Mouse (Mus musculus) myocyte (in vitro differentiated cells): ENCODE measurements around the gene Myo7a.

ENCODE experiments used
- CEBPB ChIP-seq: IDR thresholded peaks from 2 replicates; pipeline ENCODE4 v1.6.1; 2011; ENCODE audit warnings: mild to moderate bottlenecking, moderate library complexity; ENCODE audit not compliant: poor library complexity, insufficient read depth, severe bottlenecking
- E2F4 ChIP-seq: IDR thresholded peaks from one replicate; pipeline ENCODE4 v1.6.1; 2011; ENCODE audit warnings: mild to moderate bottlenecking, control low read depth, moderate library complexity; ENCODE audit not compliant: insufficient read depth
- MAX ChIP-seq: IDR thresholded peaks from one replicate; pipeline ENCODE4 v1.6.1; 2011; ENCODE audit warnings: low read depth, mild to moderate bottlenecking, control low read depth
- MYOD1 ChIP-seq, 3 experiments: IDR thresholded peaks; one replicate each; pipeline ENCODE4 v1.6.1; 2011; ENCODE audit warnings: control low read depth in 2 of 3, low read depth in 2 of 3, mild to moderate bottlenecking in 2 of 3, moderate library complexity in 1 of 3; ENCODE audit not compliant: insufficient read length in 2 of 3, control insufficient read depth in 1 of 3
- MYOG ChIP-seq, 3 experiments: IDR thresholded peaks; one replicate each; pipeline ENCODE4 v1.6.1; 2011; ENCODE audit warnings: control low read depth in 2 of 3, low read depth in 2 of 3, mild to moderate bottlenecking in 2 of 3; ENCODE audit not compliant: insufficient read length in 2 of 3, control insufficient read depth in 1 of 3, insufficient read depth in 1 of 3
- POLR2A ChIP-seq: IDR thresholded peaks from one replicate; pipeline ENCODE4 v1.6.1; 2011; ENCODE audit warnings: low read depth, mild to moderate bottlenecking, control low read depth, moderate library complexity; ENCODE audit not compliant: insufficient read length
- POLR2AphosphoS2 ChIP-seq: IDR thresholded peaks from one replicate; pipeline ENCODE4 v1.6.1; 2011; ENCODE audit warnings: low read depth, control low read depth; ENCODE audit not compliant: insufficient read length
- REST ChIP-seq: IDR thresholded peaks from one replicate; pipeline ENCODE4 v1.6.1; 2011; ENCODE audit warnings: mild to moderate bottlenecking, control low read depth, moderate library complexity; ENCODE audit not compliant: insufficient read depth, insufficient read length
- SRF ChIP-seq: IDR thresholded peaks from one replicate; pipeline ENCODE4 v1.6.1; 2011; ENCODE audit warnings: low read depth; ENCODE audit not compliant: control insufficient read depth, insufficient read length
- TCF12 ChIP-seq: IDR thresholded peaks from one replicate; pipeline ENCODE4 v1.6.1; 2011; ENCODE audit warnings: mild to moderate bottlenecking, control low read depth; ENCODE audit not compliant: poor library complexity, insufficient read depth, severe bottlenecking
- TCF3 ChIP-seq: IDR thresholded peaks from one replicate; pipeline ENCODE4 v1.6.1; 2011; ENCODE audit warnings: low read depth, control low read depth; ENCODE audit not compliant: insufficient read length
- USF1 ChIP-seq: IDR thresholded peaks from one replicate; pipeline ENCODE4 v1.6.1; 2011; ENCODE audit warnings: low read depth, mild to moderate bottlenecking, control low read depth, moderate library complexity

DNA sequence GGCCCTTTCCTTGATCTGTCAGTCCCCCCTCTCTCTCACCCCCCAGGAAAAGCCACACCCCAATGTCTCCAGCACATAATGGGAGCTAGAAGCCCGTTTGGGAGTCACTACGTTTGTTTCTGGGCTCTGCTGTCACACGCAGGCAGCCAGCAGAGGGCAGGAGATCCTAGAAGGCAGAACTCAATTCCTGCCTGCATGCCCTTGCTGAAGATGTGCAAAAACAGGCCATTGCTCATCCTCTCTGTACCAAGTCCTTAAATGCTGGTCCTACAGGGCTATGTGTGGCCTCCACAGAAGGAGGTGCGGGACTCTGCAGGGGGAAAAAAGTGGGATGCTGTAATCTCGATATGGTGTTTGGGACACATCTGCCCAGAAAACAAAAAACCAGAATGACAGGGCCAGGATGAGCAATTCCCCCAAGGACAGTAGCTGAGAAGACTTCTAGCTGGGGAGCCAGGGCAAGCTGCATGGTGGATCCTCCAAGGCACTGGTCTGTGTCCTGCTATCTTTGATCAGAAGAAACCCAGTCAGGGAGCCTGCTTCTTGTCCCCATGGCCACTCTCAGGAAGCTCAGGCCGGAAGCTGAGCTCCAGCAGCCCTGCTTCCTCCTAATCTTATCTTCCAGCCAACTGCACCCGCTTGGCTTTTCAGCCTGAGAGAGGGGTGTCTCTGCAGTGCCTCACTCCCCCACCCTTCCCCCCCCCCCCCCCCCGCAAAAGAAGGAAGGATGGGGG lies 36.4 kb upstream of the Myo7a start:
- no peak for TF ChIP-seq E2F4
- TF ChIP-seq POLR2A = no peak
- no peak for TF ChIP-seq TCF12
- TF ChIP-seq CEBPB = no peak
- TF ChIP-seq POLR2AphosphoS2 = no peak
- TF ChIP-seq MAX = no peak
- no peak for TF ChIP-seq REST
- TF ChIP-seq MYOD1 (IDR thresholded peaks at IDR 0.05; ENCODE audit: control insufficient read depth in 1 of 3, insufficient read length in 2 of 3, low read depth in 2 of 3) = no peak
- TF ChIP-seq USF1 = no peak
- TF ChIP-seq MYOG (IDR thresholded peaks at IDR 0.05; ENCODE audit: control insufficient read depth in 1 of 3, insufficient read depth in 1 of 3, insufficient read length in 2 of 3, low read depth in 2 of 3) = no peak
- no peak for TF ChIP-seq SRF
- TF ChIP-seq TCF3 = no peak
